Mouse (Mus musculus) neural tube, embryonic 13.5 days (tissue): ENCODE measurements around the gene Lyg2. TPM values are rescaled to one million over a fixed set of nuclear protein-coding genes. Genes with fewer than 3 reads are reported as not detected.

Experiments
- ATAC-seq: fragments of 200-750 bp; cut with Nextera tagmentation; 2 replicates; pipeline ENCODE4 v1.8.0; 2017; ENCODE audit warnings: low read depth, mild to moderate bottlenecking, moderate TSS enrichment, moderate library complexity
- H3K27ac ChIP-seq: fragments of 300-500 bp; sonication (generic); replicated peaks from 2 replicates; pipeline ENCODE4 v1.5.1; 2015; ENCODE audit warnings: moderate library complexity, mild to moderate bottlenecking, inconsistent platforms
- H3K27me3 ChIP-seq: fragments of 300-500 bp; sonication (generic); 2 replicates; pipeline ENCODE4 v1.6.1; 2015; ENCODE audit warnings: mild to moderate bottlenecking, inconsistent platforms
- H3K36me3 ChIP-seq: fragments of 300-500 bp; sonication (generic); 2 replicates; pipeline ENCODE4 v1.6.1; 2015; ENCODE audit warnings: mild to moderate bottlenecking, inconsistent platforms
- H3K4me1 ChIP-seq: fragments of 300-500 bp; sonication (generic); replicated peaks from 2 replicates; pipeline ENCODE4 v1.6.1; 2015; ENCODE audit warnings: inconsistent platforms
- H3K4me2 ChIP-seq: fragments of 300-500 bp; sonication (generic); 2 replicates; pipeline ENCODE4 v1.6.1; 2015; ENCODE audit warnings: inconsistent platforms, mild to moderate bottlenecking, moderate library complexity
- H3K4me3 ChIP-seq: fragments of 300-500 bp; sonication (generic); 2 replicates; pipeline ENCODE4 v1.5.1; 2015; ENCODE audit warnings: mild to moderate bottlenecking, inconsistent platforms
- H3K9ac ChIP-seq: fragments of 300-500 bp; sonication (generic); 2 replicates; pipeline ENCODE4 v1.6.1; 2015; ENCODE audit warnings: moderate library complexity, mild to moderate bottlenecking, inconsistent platforms
- H3K9me3 ChIP-seq: fragments of 300-500 bp; sonication (generic); 2 replicates; pipeline ENCODE4 v1.6.1; 2016; ENCODE audit warnings: inconsistent platforms
- WGBS: fragments of 180-500 bp; shearing (Covaris S2); methylation state at CpG from one replicate; pipeline ENCODE4 v1.1.7; 2015; 5-methylcytosine and 5-hydroxymethylcytosine counted together
- polyA plus RNA-seq: library from polyadenylated mRNA; unstranded; fragments of >200 nt; fragmentation: Nextera tagmentation; extraction: Ambion mirVana; gene quantifications from 2 replicates; pipeline ENCODE4 v1.2.1, GENCODE M21; 2015

The Lyg2 gene
- polyA plus RNA-seq, 1 experiment from 2014 or later: not detected

DNA sequence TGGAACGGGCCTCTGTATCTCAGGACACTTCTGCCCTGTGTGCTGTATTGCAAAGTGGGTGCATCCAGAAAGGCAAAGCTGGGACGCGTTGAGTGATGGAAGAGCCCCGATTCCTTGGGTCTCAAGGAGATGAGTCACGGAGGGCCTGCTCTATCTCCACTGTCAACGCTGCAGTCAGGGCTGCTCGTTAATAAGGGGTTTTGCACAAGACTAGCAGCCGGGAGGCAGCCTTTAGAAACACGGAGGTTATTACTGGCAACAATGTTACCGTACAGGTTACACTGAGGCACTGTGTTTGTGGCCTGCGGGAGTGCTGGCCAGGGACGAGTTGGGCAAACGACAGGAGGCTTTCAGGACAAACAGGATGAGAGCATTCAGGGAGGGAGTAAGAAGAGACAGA is 1.4 kb upstream of the Lyg2 start:
- WGBS: 81% methylated on average over 13 of the region's 13 CpGs

DNA sequence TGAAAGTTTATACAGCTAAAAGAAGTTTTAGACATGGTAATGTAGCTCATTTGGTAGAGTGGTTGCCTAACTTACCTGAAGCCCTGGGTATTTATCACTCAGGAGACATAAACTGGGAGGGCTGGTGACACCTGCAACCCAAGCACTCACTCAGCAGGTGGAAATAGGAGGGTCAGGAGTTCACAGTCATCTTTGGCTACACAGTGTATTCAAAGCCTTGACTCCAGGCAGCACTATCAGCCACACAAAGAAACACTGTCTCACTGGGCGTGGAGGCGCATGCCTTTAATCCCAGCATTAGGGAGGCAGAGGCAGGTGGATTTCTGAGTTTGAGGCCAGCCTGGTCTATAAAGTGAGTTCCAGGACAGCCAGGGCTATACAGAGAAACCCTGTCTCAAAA is 3.5 kb downstream of the Lyg2 start:
- no peak overlapping the region for H3K4me2 ChIP-seq
- no peak overlapping the region for H3K4me3 ChIP-seq
- no peak for ATAC-seq
- no peaks in the 10 kb centered on the region for H3K9me3 ChIP-seq
- no peaks in the 10 kb centered on the region for H3K4me1 ChIP-seq
- 66% methylated on average over 2 of the region's 2 CpGs for WGBS
- H3K36me3 ChIP-seq: no peaks in the 10 kb centered on the region
- H3K9ac ChIP-seq: no peak overlapping the region
- H3K27me3 ChIP-seq: 0 out of 2 replicates have a peak, but pooled peaks cover 3% of the 10 kb centered on the region
- H3K27ac ChIP-seq: no peak overlapping the region

More for the DNA sequence above, 1.4 kb upstream of the Lyg2 start:
- ATAC-seq: no peak
- Histone ChIP-seq H3K27ac (no peak overlapping the region), H3K9ac (no peak overlapping the region), H3K4me2 (no peak overlapping the region), H3K4me1 (peaks cover 7% of the 10 kb centered on the region; the same call in 1 of the 2 replicates), H3K4me3 (no peak overlapping the region), H3K9me3 (no peaks in the 10 kb centered on the region), H3K27me3 (no peaks in the 10 kb centered on the region), H3K36me3 (no peaks in the 10 kb centered on the region)

DNA sequence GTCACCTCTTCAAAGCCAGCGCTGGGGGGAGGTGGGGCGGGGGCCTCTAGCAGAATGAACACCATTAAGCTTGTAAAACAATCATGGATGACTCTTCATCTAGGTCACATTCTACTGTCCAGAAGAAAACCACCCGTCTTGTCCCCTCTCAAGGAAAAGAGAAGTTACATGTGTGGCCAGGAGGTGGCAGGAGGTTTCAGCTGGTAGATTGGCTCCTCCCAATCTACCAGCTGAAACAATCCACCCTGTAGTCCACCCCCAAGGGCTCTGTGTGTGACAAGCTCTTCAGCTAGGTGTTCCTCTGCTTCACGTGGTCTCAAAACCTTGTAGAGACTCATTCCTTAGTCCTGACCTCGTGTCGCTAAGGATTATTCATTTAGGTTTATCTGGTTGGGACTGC is 13.1 kb downstream of the Lyg2 start:
- H3K9me3 ChIP-seq: no peaks in the 10 kb centered on the region
- no peak for ATAC-seq
- H3K27me3 ChIP-seq: no peaks in the 10 kb centered on the region
- 39% methylated on average over 6 of the region's 6 CpGs for WGBS
- H3K27ac ChIP-seq: no peak overlapping the region
- no peaks in the 10 kb centered on the region for H3K4me1 ChIP-seq
- no peak overlapping the region for H3K4me3 ChIP-seq
- H3K9ac ChIP-seq: no peak overlapping the region
- H3K4me2 ChIP-seq: no peak overlapping the region
- H3K36me3 ChIP-seq: peaks cover 25% of the 10 kb centered on the region

DNA sequence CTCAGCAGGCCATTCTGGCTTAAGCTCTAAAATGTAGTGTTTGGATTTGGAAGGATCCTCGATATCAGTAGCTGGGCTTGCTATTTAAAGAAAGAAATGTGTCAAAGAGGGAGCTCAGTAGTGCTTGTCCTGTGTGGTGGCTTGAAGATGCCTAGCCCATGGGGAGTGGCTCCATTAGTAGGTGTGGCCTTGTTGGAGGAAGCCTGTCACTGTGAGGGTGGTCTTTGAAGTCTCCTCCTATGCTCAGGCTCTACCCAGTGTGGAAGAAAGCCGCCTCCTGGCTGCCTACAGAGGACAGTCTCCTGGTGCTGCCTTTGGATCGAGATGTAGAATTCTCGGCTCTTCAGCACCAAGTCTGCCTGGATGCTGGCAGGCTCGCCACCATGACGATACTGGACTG is 16.0 kb downstream of the Lyg2 start:
- H3K27me3 ChIP-seq: no peaks in the 10 kb centered on the region
- H3K36me3 ChIP-seq: peaks cover 54% of the 10 kb centered on the region
- no peak overlapping the region for H3K4me3 ChIP-seq
- no peak overlapping the region for H3K9ac ChIP-seq
- no peak overlapping the region for H3K4me2 ChIP-seq
- no peak overlapping the region for H3K27ac ChIP-seq
- WGBS: 59% methylated on average over 6 of the region's 6 CpGs
- H3K4me1 ChIP-seq: no peaks in the 10 kb centered on the region
- no peaks in the 10 kb centered on the region for H3K9me3 ChIP-seq
- no peak for ATAC-seq

DNA sequence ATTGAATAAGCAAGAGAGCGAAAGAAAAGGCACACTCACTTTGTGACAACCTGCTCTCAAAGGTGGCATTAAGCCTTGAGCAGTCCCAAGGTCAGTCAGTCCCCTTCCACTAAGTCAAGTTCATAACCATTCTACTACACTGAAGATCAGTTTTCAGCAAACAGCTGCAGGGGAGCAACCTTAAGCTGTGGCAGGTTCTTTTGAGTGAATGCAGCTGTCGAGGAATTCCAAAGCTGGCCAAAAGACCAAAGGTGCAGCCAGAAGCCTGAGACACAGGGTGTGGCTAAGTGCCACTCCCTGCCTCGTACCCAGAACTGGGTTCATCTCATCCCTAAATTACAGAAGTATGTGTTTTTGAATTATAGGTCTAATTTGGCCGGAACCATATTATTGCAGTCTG is 16.5 kb downstream of the Lyg2 start:
- no peak for ATAC-seq
- Histone ChIP-seq H3K4me1 (no peaks in the 10 kb centered on the region), H3K4me3 (no peak overlapping the region), H3K27ac (no peak overlapping the region), H3K9ac (no peak overlapping the region), H3K27me3 (no peaks in the 10 kb centered on the region), H3K9me3 (no peaks in the 10 kb centered on the region), H3K36me3 (peaks cover 58% of the 10 kb centered on the region), H3K4me2 (no peak overlapping the region)
- WGBS: 91% methylated on average over 4 of the region's 4 CpGs

DNA sequence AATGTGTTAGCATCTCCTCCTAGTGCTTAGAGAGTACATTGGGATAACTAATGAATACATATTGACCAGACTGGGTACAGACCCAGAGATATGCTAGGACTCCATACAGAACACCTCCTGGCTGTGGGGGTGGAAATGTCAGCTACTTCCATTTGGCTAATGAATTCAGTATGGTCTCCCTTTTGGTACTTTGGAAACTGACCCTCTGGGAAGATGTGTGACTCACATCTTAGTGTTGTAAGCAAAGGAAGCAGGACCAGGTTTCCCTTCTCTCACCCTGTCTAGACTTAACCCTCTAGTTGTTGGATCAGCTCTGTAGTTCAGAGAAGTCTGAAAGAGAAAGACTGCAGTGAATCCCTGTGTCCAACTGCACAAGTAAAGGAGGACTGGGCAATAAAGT is 21.7 kb downstream of the Lyg2 start:
- H3K27ac ChIP-seq: no peak overlapping the region
- no peak overlapping the region for H3K9ac ChIP-seq
- no peaks in the 10 kb centered on the region for H3K9me3 ChIP-seq
- no peak for ATAC-seq
- no peak overlapping the region for H3K4me2 ChIP-seq
- no peaks in the 10 kb centered on the region for H3K27me3 ChIP-seq
- H3K4me1 ChIP-seq: peaks cover 25% of the 10 kb centered on the region
- H3K36me3 ChIP-seq: peaks cover 58% of the 10 kb centered on the region
- no peak overlapping the region for H3K4me3 ChIP-seq

DNA sequence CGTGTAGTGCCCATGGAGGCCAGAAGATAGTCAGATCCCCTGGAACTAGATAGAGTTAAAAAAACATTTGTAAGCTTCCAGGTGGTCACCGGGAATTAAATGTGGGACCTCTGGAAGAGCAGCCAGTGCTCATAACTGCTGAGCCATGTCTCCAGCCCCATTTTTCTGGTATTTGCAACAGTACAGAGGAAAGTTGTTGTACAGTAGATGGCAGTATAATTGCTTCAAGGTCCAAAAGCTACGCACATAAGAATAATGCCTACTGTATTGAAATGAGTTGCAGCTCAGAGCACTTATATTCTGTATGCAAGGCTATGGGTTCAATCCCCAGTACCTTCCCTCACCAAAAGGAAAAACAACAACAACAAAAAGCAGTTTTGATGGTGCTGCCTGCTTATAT is 24.9 kb downstream of the Lyg2 start:
- Histone ChIP-seq H3K9me3 (no peaks in the 10 kb centered on the region), H3K4me1 (peaks cover 31% of the 10 kb centered on the region), H3K36me3 (peaks cover 26% of the 10 kb centered on the region), H3K4me2 (peak overlapping the region; percentile 66), H3K9ac (peak overlapping the region; percentile 67; the same call in 1 of the 2 replicates), H3K4me3 (peak overlapping the region; percentile 54), H3K27ac (no peak overlapping the region), H3K27me3 (no peaks in the 10 kb centered on the region)
- WGBS: 79% methylated on average over 3 of the region's 3 CpGs
- ATAC-seq: no peak

DNA sequence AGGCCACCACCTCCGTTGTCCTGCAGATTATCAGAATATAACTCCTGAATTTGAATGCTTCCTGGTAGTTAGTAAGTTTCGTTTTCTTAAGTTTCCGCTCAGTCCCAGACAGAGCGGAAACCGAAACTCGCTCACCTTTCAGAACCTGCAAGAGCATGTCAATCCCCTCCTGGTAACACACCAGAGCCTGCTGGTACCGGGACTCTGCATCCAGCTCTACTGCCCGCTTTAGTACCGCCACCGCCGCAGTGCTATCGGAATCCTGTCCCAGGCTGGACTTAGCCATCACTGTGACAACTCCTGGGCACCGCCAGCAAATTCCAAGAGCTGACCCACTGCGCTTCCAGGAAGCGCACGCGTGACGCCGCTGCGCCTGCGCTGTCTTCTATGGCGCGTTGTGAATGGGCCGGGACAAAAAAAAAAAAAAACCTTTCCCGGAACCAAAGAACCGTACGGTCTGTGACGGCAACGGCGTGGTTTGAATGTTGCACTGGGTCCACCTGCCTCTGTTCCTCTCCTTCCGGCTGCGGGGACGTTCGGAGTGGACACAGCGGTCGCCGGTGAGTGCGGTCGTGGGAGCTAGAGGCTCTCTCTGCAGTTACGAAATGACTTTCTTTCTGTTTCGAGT is 26.2 kb downstream of the Lyg2 start, which contains the start of the genes Mitd1 and Mrpl30:
Gene Mitd1 (minus strand): TSS at position 387 of the 628 bp plus-strand sequence.
Gene Mrpl30 (plus strand): TSS at position 453 of the 628 bp plus-strand sequence.
- Histone ChIP-seq H3K36me3 (peaks cover 13% of the 10 kb centered on the region), H3K9ac (peak within 1 kb of the TSS; percentile 67), H3K27ac (peak within 1 kb of the TSS; percentile 74), H3K9me3 (no peaks in the 10 kb centered on the region), H3K4me1 (peaks cover 31% of the 10 kb centered on the region), H3K4me2 (peak within 1 kb of the TSS; percentile 66), H3K4me3 (peak within 1 kb of the TSS; percentile 54), H3K27me3 (no peaks in the 10 kb centered on the region)
- peak; percentile 92 for ATAC-seq
- WGBS: under 1% methylated on average over 41 of the region's 41 CpGs

DNA sequence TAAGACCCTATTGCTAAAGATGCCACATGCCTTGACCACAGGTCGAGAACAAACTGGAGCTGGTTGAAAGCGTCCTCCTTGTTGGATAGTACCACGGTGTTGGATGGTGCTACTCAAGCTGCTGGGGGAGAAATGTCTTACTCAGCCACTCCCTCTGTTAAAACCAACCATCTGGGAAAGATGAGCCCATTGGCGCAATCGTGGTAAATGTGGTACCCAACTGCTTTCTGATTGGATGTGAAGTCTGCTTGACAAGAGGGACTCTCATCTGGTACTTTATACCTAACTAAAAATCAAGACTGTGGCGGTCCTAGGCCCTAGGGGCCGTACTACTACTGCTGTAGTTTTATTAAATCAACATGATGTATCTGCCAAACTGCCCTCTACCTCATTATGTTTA is 27.1 kb downstream of the Lyg2 start:
- Histone ChIP-seq H3K9ac (peak overlapping the region; percentile 67), H3K4me2 (peak overlapping the region; percentile 66), H3K4me3 (peak overlapping the region; percentile 54), H3K4me1 (peaks cover 31% of the 10 kb centered on the region), H3K27ac (no peak overlapping the region), H3K27me3 (no peaks in the 10 kb centered on the region), H3K9me3 (no peaks in the 10 kb centered on the region), H3K36me3 (peaks cover 10% of the 10 kb centered on the region)
- 87% methylated on average over 7 of the region's 7 CpGs for WGBS
- no peak for ATAC-seq

DNA sequence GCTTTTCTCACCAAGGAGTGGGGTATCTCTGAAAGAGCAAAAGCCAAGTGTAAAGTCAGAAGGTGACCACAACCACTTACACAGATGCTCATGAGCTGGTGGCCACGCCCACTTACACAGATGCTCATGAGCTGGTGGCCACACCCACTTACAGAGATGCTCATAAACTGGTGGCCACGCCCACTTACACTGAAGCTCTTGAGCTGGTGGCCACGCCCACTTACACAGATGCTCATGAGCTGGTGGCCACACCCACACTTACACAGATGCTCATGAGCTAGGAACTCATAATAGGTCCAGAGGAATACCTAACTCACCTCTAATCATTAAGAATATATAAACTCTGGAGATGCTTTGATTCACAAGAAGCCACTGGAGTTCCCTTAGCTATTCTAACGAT is 31.8 kb downstream of the Lyg2 start:
- Histone ChIP-seq H3K4me1 (peaks cover 5% of the 10 kb centered on the region), H3K9ac (no peak overlapping the region), H3K4me3 (no peak overlapping the region), H3K4me2 (no peak overlapping the region), H3K27me3 (no peaks in the 10 kb centered on the region), H3K9me3 (no peaks in the 10 kb centered on the region), H3K27ac (no peak overlapping the region), H3K36me3 (peaks cover 43% of the 10 kb centered on the region)
- 81% methylated on average over 4 of the region's 4 CpGs for WGBS
- ATAC-seq: no peak

DNA sequence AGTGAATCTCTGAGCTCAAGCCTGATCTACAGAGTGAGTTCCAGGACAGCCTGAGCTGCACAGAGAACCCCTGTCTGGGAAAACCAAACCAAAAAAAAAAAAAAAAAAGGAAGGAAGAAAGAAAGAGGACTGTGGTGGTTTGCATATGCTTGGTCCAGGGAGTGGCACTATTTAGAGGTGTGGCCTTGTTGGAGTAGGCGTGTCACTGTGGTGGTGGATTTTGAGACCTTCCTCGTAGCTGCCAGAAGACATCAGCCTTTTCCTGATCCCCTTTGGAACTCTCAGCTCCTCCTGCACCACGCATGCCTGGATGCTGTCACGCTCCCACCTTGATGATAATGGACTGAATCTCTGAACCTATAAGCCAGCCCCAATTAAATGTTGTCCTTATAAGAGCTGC is 32.9 kb downstream of the Lyg2 start:
- WGBS: 89% methylated on average over 4 of the region's 4 CpGs
- peaks cover 53% of the 10 kb centered on the region for H3K36me3 ChIP-seq

DNA sequence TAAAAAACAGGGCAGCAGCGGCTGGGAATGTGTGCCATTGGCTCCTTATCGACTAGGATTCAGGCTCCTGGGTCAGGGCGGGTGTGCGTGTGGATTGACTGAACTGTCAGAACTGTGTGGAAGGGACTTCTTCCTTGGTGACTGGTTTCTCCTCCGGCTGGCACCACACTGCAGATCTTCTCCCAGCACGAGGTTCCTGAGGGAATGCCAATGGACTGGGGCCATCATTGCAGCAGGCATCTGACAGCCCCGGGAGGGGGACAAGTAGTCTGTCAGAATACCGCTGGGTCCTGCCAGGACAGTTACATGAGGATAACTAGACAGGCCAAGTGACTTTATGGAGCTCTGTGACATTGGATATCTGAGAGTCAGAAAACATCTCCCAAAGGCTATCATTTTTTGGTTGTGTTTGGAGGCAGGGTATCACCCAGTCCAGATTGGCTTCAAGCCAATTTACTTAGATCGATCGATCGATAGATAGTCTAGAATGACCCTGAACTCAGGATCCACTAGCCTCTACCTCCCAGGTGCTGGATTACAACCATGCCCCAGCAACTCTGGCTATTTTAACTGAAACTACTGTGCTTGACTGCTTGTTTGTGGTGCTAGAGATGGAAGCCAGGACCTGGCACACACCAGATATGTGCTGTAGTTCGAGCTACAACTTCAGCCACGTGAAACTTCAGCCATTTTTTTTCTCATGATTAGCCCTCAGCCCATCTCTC is 38.4 kb downstream of the Lyg2 start:
- peaks cover 72% of the 10 kb centered on the region for H3K36me3 ChIP-seq
- H3K27me3 ChIP-seq: no peaks in the 10 kb centered on the region
- H3K9me3 ChIP-seq: peaks cover 10% of the 10 kb centered on the region; the same call in 1 of the 2 replicates
- H3K27ac ChIP-seq: no peak overlapping the region
- H3K4me1 ChIP-seq: peaks cover 5% of the 10 kb centered on the region; the same call in 1 of the 2 replicates
- H3K4me2 ChIP-seq: no peak overlapping the region
- ATAC-seq: no peak
- no peak overlapping the region for H3K4me3 ChIP-seq
- 93% methylated on average over 13 of the region's 13 CpGs for WGBS
- H3K9ac ChIP-seq: no peak overlapping the region

More for the DNA sequence above, 32.9 kb downstream of the Lyg2 start:
- Histone ChIP-seq H3K4me1 (no peaks in the 10 kb centered on the region), H3K27me3 (no peaks in the 10 kb centered on the region), H3K4me2 (no peak overlapping the region), H3K9ac (no peak overlapping the region), H3K27ac (no peak overlapping the region), H3K4me3 (no peak overlapping the region), H3K9me3 (no peaks in the 10 kb centered on the region)
- no peak for ATAC-seq
